Mouse (Mus musculus) brain, embryonic 14.5 days (tissue): ENCODE data around the gene Gm10964.

Experiments used
- CTCF ChIP-seq: fragments of 200-500 bp; IDR thresholded peaks from 2 replicates; pipeline ENCODE4 v1.5.1; 2012; ENCODE audit warnings: inconsistent platforms, mild to moderate bottlenecking, moderate library complexity, borderline replicate concordance; ENCODE audit not compliant: insufficient read depth, insufficient read length; ENCODE audit errors: extremely low read depth
- POLR2A ChIP-seq: fragments of 200-500 bp; IDR thresholded peaks from 2 replicates; pipeline ENCODE4 v1.6.1; 2012; ENCODE audit warnings: mild to moderate bottlenecking, inconsistent platforms, borderline replicate concordance; ENCODE audit not compliant: poor library complexity, insufficient read depth, insufficient read length, severe bottlenecking; ENCODE audit errors: extremely low read depth

DNA sequence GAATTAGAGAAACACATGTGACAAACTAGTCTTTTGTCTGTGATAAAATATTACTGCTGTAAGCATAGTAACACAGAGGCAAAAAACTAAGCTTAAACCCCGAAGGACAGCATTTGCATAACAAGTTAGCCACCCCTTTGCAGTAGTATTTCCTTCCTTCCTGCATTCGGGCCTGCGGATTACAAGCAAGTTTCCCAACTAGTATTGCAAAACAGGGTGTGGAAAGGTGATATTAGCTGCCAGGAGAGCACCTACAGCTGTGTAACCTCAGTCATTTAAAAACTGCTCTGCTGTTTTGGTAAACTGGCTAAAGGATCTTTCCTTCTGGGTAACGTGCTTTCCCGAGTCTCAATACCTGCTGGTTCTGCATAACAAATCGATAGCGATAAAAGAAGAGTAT is 48.1 kb downstream of the Gm10964 start:
- TF ChIP-seq CTCF, result no peak
- TF ChIP-seq POLR2A, result no peak
